Mouse (Mus musculus): ENCODE results near the gene Gm13288.

- no peak for TF ChIP-seq TAL1 (IDR thresholded peaks at IDR 0.05; ENCODE audit: low read length)
- TF ChIP-seq GATA1 (IDR thresholded peaks at IDR 0.05; ENCODE audit: low read length), result no peak
Measured at GRCm38 (mm10) chr4:88822995-88823394, 17.7 kb downstream of the Gm13288 start.

Data from erythroblast, embryonic 14.5 days (primary cell).